Mouse (Mus musculus): Measurements from ENCODE around the gene Apcs. TPM values are rescaled to one million over a fixed set of nuclear protein-coding genes. Genes with fewer than 3 reads are reported as not detected.

Gene Apcs
- polyA plus RNA-seq, 1 experiment from 2014 or later = not detected

DNA sequence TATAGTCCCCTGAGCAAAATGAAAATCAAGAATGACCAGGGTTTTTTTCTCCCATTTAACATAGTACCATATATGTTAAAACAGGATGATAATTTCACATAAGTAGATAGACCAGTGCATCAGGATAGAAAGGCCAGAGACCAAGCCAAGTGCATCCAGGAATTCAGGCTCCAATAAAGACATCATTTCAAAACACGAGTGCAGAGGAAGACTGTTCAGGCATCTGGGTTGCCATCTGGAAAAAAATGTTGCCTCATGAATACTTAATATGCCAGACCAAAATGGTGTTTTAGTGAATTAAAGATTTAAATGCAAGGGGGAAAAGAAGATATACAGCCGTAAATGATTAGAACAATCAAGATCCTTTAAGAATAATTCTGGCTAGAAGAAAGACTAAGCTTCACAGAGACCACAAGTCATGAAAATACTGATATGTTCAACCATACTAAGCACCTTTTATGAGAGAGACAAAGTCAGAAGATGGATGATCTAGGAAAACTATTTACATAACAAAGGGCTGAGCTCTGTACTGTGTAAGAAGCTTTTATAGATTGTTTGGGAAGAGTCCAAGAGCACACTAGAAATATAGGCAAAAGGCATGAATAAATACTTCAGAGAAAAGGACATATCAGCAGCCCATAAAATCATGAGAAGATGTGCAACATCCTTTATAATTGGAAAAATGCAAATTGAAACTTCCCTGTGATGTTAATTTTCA lies 47.6 kb downstream of the Apcs start:
- Histone ChIP-seq H3K4me3 (ENCODE audit: low read depth, low read length) (no peak overlapping the region), H3K27ac (ENCODE audit: low read depth, low read length) (no peak overlapping the region), H3K4me1 (ENCODE audit: control insufficient read depth, insufficient read depth, low read length) (no peaks in the 10 kb centered on the region), H3K36me3 (ENCODE audit: control insufficient read depth, insufficient read depth, low read length) (no peaks in the 10 kb centered on the region), H3K4me2 (no peak overlapping the region), H3K27me3 (ENCODE audit: control insufficient read depth, insufficient read depth, low read length) (no peaks in the 10 kb centered on the region), H3K9me3 (ENCODE audit: control insufficient read depth, low read length) (no peaks in the 10 kb centered on the region), H3K9ac (ENCODE audit: low read length) (no peak overlapping the region)
- 70% methylated on average over 2 of the region's 2 CpGs for whole genome bisulfite sequencing
- ATAC-seq (ENCODE audit: low FRiP score) (no peak), DNase-seq (ENCODE audit: low spot score, missing footprints) (no peak)

Other genes starting within 250 kb of the Apcs start
- gene Crp, start 197.0 kb downstream of the Apcs start, polyA plus RNA-seq (2014; fragmentation: Nextera tagmentation; extraction: Ambion mirVana) = not detected in 2 replicates
- gene Olfr16, start 55.4 kb upstream of the Apcs start, polyA plus RNA-seq (2014; fragmentation: Nextera tagmentation; extraction: Ambion mirVana) = not detected in 2 replicates
- not detected in 2 replicates for gene Olfr1408, start 242.3 kb upstream of the Apcs start, polyA plus RNA-seq (2014; fragmentation: Nextera tagmentation; extraction: Ambion mirVana)